Mouse (Mus musculus) CH12.LX (cell line): ENCODE measurements around the gene Smim24. TPM values are rescaled to one million over a fixed set of nuclear protein-coding genes. Genes with fewer than 3 reads are reported as not detected.

Experiments used
- DNase-seq: peaks from one replicate; pipeline ENCODE4 v3.0.0-alpha.2; 2013; ENCODE audit errors: extremely low read depth
- H3K27ac ChIP-seq: 2 replicates; pipeline ENCODE4 v1.5.1; 2012; ENCODE audit warnings: low read depth, mild to moderate bottlenecking, control low read depth, moderate library complexity; ENCODE audit not compliant: insufficient read depth
- H3K27me3 ChIP-seq: replicated peaks from 2 replicates; pipeline ENCODE3; 2012; ENCODE audit warnings: inconsistent platforms
- H3K36me3 ChIP-seq, 2 experiments: replicated peaks in 1 of 2; 2 replicates each; pipeline versions ENCODE3 to v1.6.1; 2012; ENCODE audit warnings: inconsistent platforms in 1 of 2, low read length in 1 of 2, mild to moderate bottlenecking in 1 of 2, mixed read lengths in 1 of 2, moderate library complexity in 1 of 2; ENCODE audit not compliant: control insufficient read depth in 1 of 2, insufficient read depth in 1 of 2
- H3K4me1 ChIP-seq, 2 experiments: 2 replicates each; pipeline ENCODE4 v1.6.1; 2012; ENCODE audit warnings: inconsistent platforms in 1 of 2, moderate library complexity in 1 of 2; ENCODE audit not compliant: insufficient read depth in 2 of 2, control insufficient read depth in 1 of 2
- H3K4me2 ChIP-seq: 2 replicates; pipeline ENCODE4 v1.6.1; 2012; ENCODE audit warnings: low read depth, mild to moderate bottlenecking, control low read depth; ENCODE audit not compliant: poor library complexity, insufficient read depth, severe bottlenecking
- H3K4me3 ChIP-seq, 3 experiments: fragments of 150-350 bp in 1 of 3; sonication (generic) in 1 of 3; replicated peaks in 1 of 3; 2 replicates each; pipeline versions ENCODE3 to v1.5.1; 2011 to 2012; ENCODE audit warnings: low read depth in 2 of 3, low read length in 2 of 3, mild to moderate bottlenecking in 2 of 3, moderate library complexity in 2 of 3, control low read depth in 1 of 3, improper control_type of control experiment in 1 of 3, inconsistent platforms in 1 of 3, mixed read lengths in 1 of 3; ENCODE audit not compliant: poor library complexity in 1 of 3
- H3K79me2 ChIP-seq: replicated peaks from 2 replicates; pipeline ENCODE4 v1.6.1; 2012; ENCODE audit warnings: mild to moderate bottlenecking, moderate library complexity; ENCODE audit not compliant: control insufficient read depth, poor library complexity, insufficient read depth, severe bottlenecking; ENCODE audit errors: extremely low read depth
- H3K9ac ChIP-seq: 2 replicates; pipeline ENCODE4 v1.6.1; 2012; ENCODE audit warnings: low read depth, mild to moderate bottlenecking, control low read depth, moderate library complexity; ENCODE audit not compliant: insufficient read depth
- H3K9me3 ChIP-seq: replicated peaks from 2 replicates; pipeline ENCODE3; 2012; ENCODE audit warnings: low read length, inconsistent platforms, mixed read lengths
- BHLHE40 ChIP-seq: IDR thresholded peaks from 2 replicates; pipeline ENCODE4 v1.6.1; 2011; ENCODE audit warnings: mild to moderate bottlenecking, low read depth, low read length, improper control_type of control experiment
- CHD1 ChIP-seq: IDR thresholded peaks from 2 replicates; pipeline ENCODE4 v1.6.1; 2012; ENCODE audit warnings: low read depth, low read length, improper control_type of control experiment, inconsistent platforms
- CTCF ChIP-seq, 2 experiments: IDR thresholded peaks in 1 of 2; conservative IDR thresholded peaks in 1 of 2; 2 replicates each; pipeline ENCODE4 v1.5.1; 2011 to 2012; ENCODE audit warnings: low read depth in 2 of 2, low read length in 2 of 2, improper control_type of control experiment in 1 of 2, inconsistent platforms in 1 of 2, mild to moderate bottlenecking in 1 of 2, moderate library complexity in 1 of 2
- E2F4 ChIP-seq: IDR thresholded peaks from 2 replicates; pipeline ENCODE4 v1.6.1; 2011; ENCODE audit warnings: low read depth, low read length, improper control_type of control experiment; ENCODE audit not compliant: insufficient replicate concordance
- ELF1 ChIP-seq: IDR thresholded peaks from 2 replicates; pipeline ENCODE4 v1.6.1; 2014; ENCODE audit warnings: low read depth, mild to moderate bottlenecking, inconsistent platforms, low read length, improper control_type of control experiment
- HCFC1 ChIP-seq: IDR thresholded peaks from 2 replicates; pipeline ENCODE4 v1.6.1; 2012; ENCODE audit warnings: low read depth, mild to moderate bottlenecking, inconsistent platforms, low read length, improper control_type of control experiment
- IRF4 ChIP-seq: IDR thresholded peaks from 2 replicates; pipeline ENCODE4 v1.6.1; 2014; ENCODE audit warnings: low read depth, mild to moderate bottlenecking, inconsistent platforms, low read length, improper control_type of control experiment
- JUND ChIP-seq: conservative IDR thresholded peaks from 2 replicates; pipeline ENCODE4 v1.6.1; 2011; ENCODE audit warnings: low read depth, low read length, improper control_type of control experiment
- KAT2A ChIP-seq: IDR thresholded peaks from 2 replicates; pipeline ENCODE4 v1.6.1; 2012; ENCODE audit warnings: low read length, improper control_type of control experiment, inconsistent platforms; ENCODE audit not compliant: insufficient replicate concordance
- MAX ChIP-seq: IDR thresholded peaks from 2 replicates; pipeline ENCODE4 v1.6.1; 2011; ENCODE audit warnings: low read length, improper control_type of control experiment
- MAZ ChIP-seq: IDR thresholded peaks from 2 replicates; pipeline ENCODE4 v1.6.1; 2012; ENCODE audit warnings: low read depth, mild to moderate bottlenecking, inconsistent platforms, low read length, improper control_type of control experiment, moderate library complexity
- MEF2A ChIP-seq: IDR thresholded peaks from 2 replicates; pipeline ENCODE4 v1.6.1; 2014; ENCODE audit warnings: low read depth, mild to moderate bottlenecking, inconsistent platforms, low read length, improper control_type of control experiment, borderline replicate concordance
- MXI1 ChIP-seq: IDR thresholded peaks from 2 replicates; pipeline ENCODE4 v1.6.1; 2011; ENCODE audit warnings: mild to moderate bottlenecking, low read depth, low read length, improper control_type of control experiment
- MYC ChIP-seq: IDR thresholded peaks from 2 replicates; pipeline ENCODE4 v1.6.1; 2011; ENCODE audit warnings: low read depth, mild to moderate bottlenecking, improper control_type of control experiment, low read length
- NRF1 ChIP-seq: IDR thresholded peaks from 2 replicates; pipeline ENCODE4 v1.6.1; 2014; ENCODE audit warnings: low read depth, mild to moderate bottlenecking, inconsistent platforms, low read length, improper control_type of control experiment, moderate library complexity
- PAX5 ChIP-seq: IDR thresholded peaks from 2 replicates; pipeline ENCODE4 v1.6.1; 2012; ENCODE audit warnings: low read length, inconsistent platforms, mixed read lengths
- POLR2AphosphoS2 ChIP-seq: IDR thresholded peaks from 2 replicates; pipeline ENCODE4 v1.6.1; 2011; ENCODE audit warnings: low read depth, low read length, improper control_type of control experiment
- RAD21 ChIP-seq: IDR thresholded peaks from 2 replicates; pipeline ENCODE4 v1.6.1; 2011; ENCODE audit warnings: low read depth, mild to moderate bottlenecking, low read length, improper control_type of control experiment, moderate library complexity
- RCOR1 ChIP-seq: conservative IDR thresholded peaks from 2 replicates; pipeline ENCODE4 v1.6.1; 2012; ENCODE audit warnings: low read depth, mild to moderate bottlenecking, inconsistent platforms, low read length, improper control_type of control experiment
- SMC3 ChIP-seq: IDR thresholded peaks from 2 replicates; pipeline ENCODE4 v1.6.1; 2011; ENCODE audit warnings: low read depth, low read length, improper control_type of control experiment
- TBP ChIP-seq: conservative IDR thresholded peaks from 2 replicates; pipeline ENCODE4 v1.6.1; 2011; ENCODE audit warnings: low read depth, low read length, improper control_type of control experiment
- TCF12 ChIP-seq: IDR thresholded peaks from 2 replicates; pipeline ENCODE4 v1.6.1; 2014; ENCODE audit warnings: low read depth, mild to moderate bottlenecking, inconsistent platforms, low read length, improper control_type of control experiment
- UBTF ChIP-seq: IDR thresholded peaks from 2 replicates; pipeline ENCODE4 v1.6.1; 2012; ENCODE audit warnings: low read depth, mild to moderate bottlenecking, inconsistent platforms, low read length, improper control_type of control experiment, moderate library complexity
- USF1 ChIP-seq: IDR thresholded peaks from 2 replicates; pipeline ENCODE4 v1.6.1; 2014; ENCODE audit warnings: low read depth, mild to moderate bottlenecking, inconsistent platforms, low read length, improper control_type of control experiment
- USF2 ChIP-seq: conservative IDR thresholded peaks from 2 replicates; pipeline ENCODE4 v1.6.1; 2011; ENCODE audit warnings: low read depth, low read length, improper control_type of control experiment
- ZC3H11A ChIP-seq: IDR thresholded peaks from 2 replicates; pipeline ENCODE4 v1.6.1; 2012; ENCODE audit warnings: low read depth, mild to moderate bottlenecking, inconsistent platforms, low read length, improper control_type of control experiment
- ZKSCAN1 ChIP-seq: IDR thresholded peaks from 2 replicates; pipeline ENCODE4 v1.6.1; 2012; ENCODE audit warnings: low read depth, inconsistent platforms, low read length, improper control_type of control experiment, borderline replicate concordance
- ZMIZ1 ChIP-seq: IDR thresholded peaks from 2 replicates; pipeline ENCODE4 v1.6.1; 2012; ENCODE audit warnings: low read depth, mild to moderate bottlenecking, inconsistent platforms, low read length, improper control_type of control experiment
- ZNF384 ChIP-seq: IDR thresholded peaks from 2 replicates; pipeline ENCODE4 v1.6.1; 2012; ENCODE audit warnings: low read depth, low read length, improper control_type of control experiment, inconsistent platforms
- dilution Hi-C: fragments of 300-500 bp; cut with MboI; formaldehyde crosslinking; loops from 2 replicates; pipeline ENCODE4 v1.14.3; 2020; ENCODE audit warnings: low sequenced_read_pairs; ENCODE audit not compliant: extremely low pct_unique_long_range_greater_than_20kb, extremely low pct_ligation_motif_present
- in situ Hi-C: fragments of 300-500 bp; cut with MboI; formaldehyde crosslinking; loops from 3 replicates; pipeline ENCODE4 v1.14.3; 2019; ENCODE audit warnings: low sequenced_read_pairs, low pct_ligation_motif_present, low pct_unique_long_range_greater_than_20kb, mixed read lengths
- polyA plus RNA-seq: library from polyadenylated mRNA; unstranded; fragments of >175 nt; gene quantifications from 2 replicates; pipeline ENCODE4 v1.2.1, GENCODE M21; 2012; ENCODE audit warnings: low read depth; ENCODE audit not compliant: insufficient read length
- total RNA-seq, 2 experiments: library from RNA; depleted of rRNA; stranded (reverse); fragments of 300-350 nt in 1 of 2; fragments of >200 nt in 1 of 2; gene quantifications; 2 replicates each; pipeline ENCODE4 v1.2.3; 2012 to 2014

The Smim24 gene
- total and polyA plus RNA-seq, 3 experiments = 0.13 to 0.64 TPM; not detected in 1

- TF ChIP-seq ZC3H11A = no peak
Observed at GRCm38 (mm10) chr10:81389373-81389772, 3.5 kb upstream of the Smim24 start (continued).

- H3K9me3 ChIP-seq = no peaks in the 10 kb centered on the region
- peaks cover 49 to 70% of the 10 kb centered on the region in 2 experiments for H3K36me3 ChIP-seq
- H3K27me3 ChIP-seq = no peaks in the 10 kb centered on the region
- no peak overlapping the region for H3K27ac ChIP-seq
- no peak for TF ChIP-seq HCFC1
- TF ChIP-seq PAX5 = no peak
- no peak for TF ChIP-seq MAZ
- TF ChIP-seq KAT2A = no peak
- no peak for TF ChIP-seq TBP
- TF ChIP-seq BHLHE40 = no peak
- TF ChIP-seq UBTF = no peak
- TF ChIP-seq TCF12 = no peak
- TF ChIP-seq RAD21 = peak; percentile 60
- TF ChIP-seq E2F4 = no peak
- no peak for TF ChIP-seq CHD1
- no peak for TF ChIP-seq ELF1
- peak; percentile 88 to 94 for TF ChIP-seq CTCF (conservative IDR thresholded peaks at IDR 0.05 in 1 of 2, IDR thresholded peaks at IDR 0.05 in 1 of 2; ENCODE audit: low read depth in 2 of 2, low read length in 2 of 2)
- TF ChIP-seq SMC3 = peak; percentile 85
- TF ChIP-seq MXI1 = no peak
- no peak for TF ChIP-seq MAX
- no peak for TF ChIP-seq ZNF384
- TF ChIP-seq POLR2AphosphoS2 = peak; percentile 34; the same call in 1 of the 2 replicates
- H3K4me2 ChIP-seq = no peak overlapping the region
- H3K4me1 ChIP-seq = peaks cover 6 to 14% of the 10 kb centered on the region in 2 experiments
- DNase-seq = peak; percentile 51
- in situ Hi-C loops (no loop called here), dilution Hi-C loops (no loop called here)
- peaks cover 12% of the 10 kb centered on the region for H3K79me2 ChIP-seq
- H3K4me3 ChIP-seq = no peak overlapping the region
- H3K9ac ChIP-seq = no peak overlapping the region
Observed at GRCm38 (mm10) chr10:81389801-81390677, 2.8 kb upstream of the Smim24 start.

- H3K9ac ChIP-seq = no peak overlapping the region
- no peak overlapping the region for H3K27ac ChIP-seq
- no peaks in the 10 kb centered on the region for H3K9me3 ChIP-seq
- in situ Hi-C loops (no loop called here), dilution Hi-C loops (no loop called here)
- peaks cover 6% of the 10 kb centered on the region for H3K79me2 ChIP-seq
- H3K36me3 ChIP-seq = peaks cover 49 to 69% of the 10 kb centered on the region in 2 experiments
- DNase-seq = no peak
- TF ChIP-seq KAT2A (no peak), ZMIZ1 (no peak), SMC3 (no peak), TBP (no peak), RCOR1 (no peak), RAD21 (no peak), USF2 (no peak), NRF1 (no peak), MYC (no peak), MAZ (no peak), HCFC1 (no peak), ZKSCAN1 (no peak), IRF4 (no peak), USF1 (no peak), ELF1 (no peak), MEF2A (no peak), ZC3H11A (no peak), JUND (no peak), TCF12 (no peak)
- no peak overlapping the region for H3K4me3 ChIP-seq
- H3K4me2 ChIP-seq = no peak overlapping the region
- H3K4me1 ChIP-seq = peaks cover 4 to 8% of the 10 kb centered on the region in 2 experiments
- H3K27me3 ChIP-seq = no peaks in the 10 kb centered on the region
Observed at GRCm38 (mm10) chr10:81390678-81390965, 2.2 kb upstream of the Smim24 start.
